Mouse (Mus musculus) forebrain, embryonic 12.5 days (tissue): ENCODE measurements around the gene Hist1h2ak. TPM values are rescaled to one million over a fixed set of nuclear protein-coding genes. Genes with fewer than 3 reads are reported as not detected.
A peak's percentile ranks its signal among the peaks of the same experiment; 100 is the strongest.

Experiments used
- ATAC-seq: fragments of 200-750 bp; cut with Nextera tagmentation; 2 replicates; pipeline ENCODE4 v1.8.0; 2017; ENCODE audit warnings: moderate TSS enrichment; ENCODE audit not compliant: low FRiP score
- H3K27ac ChIP-seq: fragments of 300-500 bp; sonication (generic); 2 replicates; pipeline ENCODE4 v1.5.1; 2016; ENCODE audit warnings: mild to moderate bottlenecking
- H3K27me3 ChIP-seq: fragments of 300-500 bp; sonication (generic); 2 replicates; pipeline ENCODE4 v1.6.1; 2016; ENCODE audit warnings: mild to moderate bottlenecking
- H3K36me3 ChIP-seq: fragments of 300-500 bp; sonication (generic); replicated peaks from 2 replicates; pipeline ENCODE4 v1.6.1; 2016; ENCODE audit warnings: mild to moderate bottlenecking
- H3K4me1 ChIP-seq: fragments of 300-500 bp; sonication (generic); 2 replicates; pipeline ENCODE4 v1.6.1; 2016
- H3K4me2 ChIP-seq: fragments of 300-500 bp; sonication (generic); 2 replicates; pipeline ENCODE4 v1.6.1; 2016; ENCODE audit warnings: mild to moderate bottlenecking, moderate library complexity
- H3K4me3 ChIP-seq: fragments of 300-500 bp; sonication (generic); replicated peaks from 2 replicates; pipeline ENCODE4 v1.5.1; 2016; ENCODE audit warnings: mild to moderate bottlenecking
- H3K9ac ChIP-seq: fragments of 300-500 bp; sonication (generic); 2 replicates; pipeline ENCODE4 v1.6.1; 2016; ENCODE audit warnings: mild to moderate bottlenecking
- H3K9me3 ChIP-seq: fragments of 300-500 bp; sonication (generic); 2 replicates; pipeline ENCODE4 v1.6.1; 2016
- WGBS: fragments of 180-500 bp; shearing (Covaris S2); methylation state at CpG from one replicate; pipeline ENCODE4 v1.1.7; 2016; 5-methylcytosine and 5-hydroxymethylcytosine counted together
- microRNA-seq: library from miRNA; unstranded; fragments of <30 nt; microRNA quantifications from one replicate; pipeline ENCODE4, GENCODE M21; 2017
- polyA plus RNA-seq: library from polyadenylated mRNA; unstranded; fragments of >200 nt; fragmentation: Nextera tagmentation; extraction: Ambion mirVana; gene quantifications from 2 replicates; pipeline ENCODE4 v1.2.1, GENCODE M21; 2016

The Hist1h2ak gene
- polyA plus RNA-seq, 1 experiment from 2014 or later, result 37.7 TPM

- H3K9ac ChIP-seq, result peak overlapping the region; percentile 73
- peaks cover 28% of the 10 kb centered on the region for H3K4me1 ChIP-seq
- ATAC-seq, result no peak
- peak overlapping the region; percentile 96 for H3K27ac ChIP-seq
- H3K4me2 ChIP-seq, result peak overlapping the region; percentile 67
- no peaks in the 10 kb centered on the region for H3K9me3 ChIP-seq
- 2% methylated on average over 7 of the region's 7 CpGs for WGBS
- H3K36me3 ChIP-seq, result no peaks in the 10 kb centered on the region
- no peaks in the 10 kb centered on the region for H3K27me3 ChIP-seq
- peak overlapping the region; percentile 44 for H3K4me3 ChIP-seq
These were observed 38.9 kb downstream of the Hist1h2ak start for GRCm38 (mm10) chr13:21714725-21715124.

- Histone ChIP-seq H3K9me3 (no peaks in the 10 kb centered on the region), H3K9ac (peak overlapping the region; percentile 49; the same call in 1 of the 2 replicates)
- WGBS, result 28% methylated on average over 4 of the region's 4 CpGs
These were observed 41.9 kb downstream of the Hist1h2ak start for GRCm38 (mm10) chr13:21711698-21712097.

GRCm38 (mm10) chr13:21710821-21711525, 42.7 kb downstream of the Hist1h2ak start:
- H3K4me2 ChIP-seq, result peak overlapping the region; percentile 58
- H3K27ac ChIP-seq, result peak overlapping the region; percentile 50; the same call in 1 of the 2 replicates
- peak overlapping the region; percentile 40 for H3K4me3 ChIP-seq
- H3K36me3 ChIP-seq, result no peaks in the 10 kb centered on the region
- peak overlapping the region; percentile 49 for H3K9ac ChIP-seq
- no peaks in the 10 kb centered on the region for H3K27me3 ChIP-seq
- WGBS, result 2% methylated on average over 22 of the region's 22 CpGs
- no peaks in the 10 kb centered on the region for H3K9me3 ChIP-seq
- H3K4me1 ChIP-seq, result peaks cover 14% of the 10 kb centered on the region
- ATAC-seq, result peak; percentile 82

More at GRCm38 (mm10) chr13:21711698-21712097, 41.9 kb downstream of the Hist1h2ak start:
- Histone ChIP-seq H3K27me3 (no peaks in the 10 kb centered on the region), H3K4me2 (peak overlapping the region; percentile 58), H3K36me3 (no peaks in the 10 kb centered on the region), H3K4me3 (peak overlapping the region; percentile 40), H3K27ac (0 out of 2 replicates have a peak overlapping the region, but pooled peaks have one; percentile 50), H3K4me1 (peaks cover 14% of the 10 kb centered on the region)
- no peak for ATAC-seq

- Histone ChIP-seq H3K4me3 (peak overlapping the region; percentile 55), H3K27ac (peak overlapping the region; percentile 81), H3K4me1 (peaks cover 10% of the 10 kb centered on the region), H3K4me2 (peak overlapping the region; percentile 45), H3K27me3 (no peaks in the 10 kb centered on the region), H3K9ac (peak overlapping the region; percentile 53; the same call in 1 of the 2 replicates), H3K36me3 (no peaks in the 10 kb centered on the region), H3K9me3 (no peaks in the 10 kb centered on the region)
- ATAC-seq, result peak; percentile 75
- under 1% methylated on average over 32 of the region's 32 CpGs for WGBS
These were observed 43.5 kb downstream of the Hist1h2ak start for GRCm38 (mm10) chr13:21710031-21710711.

- no peak overlapping the region for H3K4me3 ChIP-seq
- H3K4me2 ChIP-seq, result no peak overlapping the region
- WGBS, result 75% methylated on average over 4 of the region's 4 CpGs
- no peak overlapping the region for H3K27ac ChIP-seq
- no peaks in the 10 kb centered on the region for H3K9me3 ChIP-seq
- no peaks in the 10 kb centered on the region for H3K36me3 ChIP-seq
- H3K27me3 ChIP-seq, result no peaks in the 10 kb centered on the region
- no peak for ATAC-seq
- no peak overlapping the region for H3K9ac ChIP-seq
- H3K4me1 ChIP-seq, result peaks cover 5% of the 10 kb centered on the region; the same call in 1 of the 2 replicates
These were observed 47.0 kb downstream of the Hist1h2ak start for GRCm38 (mm10) chr13:21706669-21707068.

Small RNA genes lying within 50 kb of the gene (microRNA-seq; reads per million reads assigned to microRNA genes)
- gene Gm44346 (not detected), gene Gm44357 (not detected), gene Gm44367 (not detected), gene Gm44454 (not detected)

Other genes with a start within 250 kb of the Hist1h2ak start
- gene Zkscan8, start 222.7 kb downstream of the Hist1h2ak start, polyA plus RNA-seq, result 8.9 and 10.1 TPM in 2 replicates
- 0.17 and 0.22 TPM in 2 replicates for gene Olfr1366, start 211.0 kb downstream of the Hist1h2ak start, polyA plus RNA-seq
- not detected in 2 replicates for gene Olfr1535, start 193.9 kb downstream of the Hist1h2ak start, polyA plus RNA-seq
- gene Olfr1364, start 172.1 kb downstream of the Hist1h2ak start, polyA plus RNA-seq, result not detected in 2 replicates
- not detected in 2 replicates for gene Olfr1362, start 139.8 kb downstream of the Hist1h2ak start, polyA plus RNA-seq
- not detected in 2 replicates for gene Olfr11, start 111.3 kb downstream of the Hist1h2ak start, polyA plus RNA-seq
- not detected in 2 replicates for gene Olfr1361, start 90.4 kb downstream of the Hist1h2ak start, polyA plus RNA-seq
- not detected in 2 replicates for gene Olfr1360, start 76.4 kb downstream of the Hist1h2ak start, polyA plus RNA-seq
- not detected in 2 replicates for gene Olfr1359, start 55.7 kb downstream of the Hist1h2ak start, polyA plus RNA-seq
- 4.8 TPM in 1 of 2 replicates, not detected in the other for gene Hist1h2bl, start 37.7 kb downstream of the Hist1h2ak start, polyA plus RNA-seq
- 18.4 and 22.2 TPM in 2 replicates for gene Hist1h2ai, start 37.4 kb downstream of the Hist1h2ak start, polyA plus RNA-seq
- 13.8 and 14.8 TPM in 2 replicates for gene Hist1h3h, start 36.2 kb downstream of the Hist1h2ak start, polyA plus RNA-seq
- gene Hist1h2bm, start 31.8 kb downstream of the Hist1h2ak start, polyA plus RNA-seq, result 5.8 and 5.9 TPM in 2 replicates
- gene Hist1h4j, start 18.8 kb downstream of the Hist1h2ak start, polyA plus RNA-seq, result 0.74 and 0.86 TPM in 2 replicates
- 2.4 and 4.5 TPM in 2 replicates for gene Hist1h4k, start 3.3 kb downstream of the Hist1h2ak start, polyA plus RNA-seq
- 4.9 and 5.2 TPM in 2 replicates for gene Hist1h2bn, start 296 bp upstream of the Hist1h2ak start, polyA plus RNA-seq
- 44.0 and 46.6 TPM in 2 replicates for gene Hist1h1b, start 26.8 kb upstream of the Hist1h2ak start, polyA plus RNA-seq
- gene Hist1h3i, start 29.5 kb upstream of the Hist1h2ak start, polyA plus RNA-seq, result 166 and 188 TPM in 2 replicates
- 13.9 and 15.0 TPM in 2 replicates for gene Hist1h2an, start 33.4 kb upstream of the Hist1h2ak start, polyA plus RNA-seq
- 3.0 and 5.2 TPM in 2 replicates for gene Hist1h2bp, start 33.6 kb upstream of the Hist1h2ak start, polyA plus RNA-seq
- 23.9 and 32.5 TPM in 2 replicates for gene Hist1h2bq, start 56.4 kb upstream of the Hist1h2ak start, polyA plus RNA-seq
- not detected in 2 replicates for gene Hist1h2ao, start 56.6 kb upstream of the Hist1h2ak start, polyA plus RNA-seq
- not detected in 2 replicates for gene Hist1h4m, start 57.9 kb upstream of the Hist1h2ak start, polyA plus RNA-seq
- gene Hist1h4n, start 78.4 kb upstream of the Hist1h2ak start, polyA plus RNA-seq, result 12.5 and 13.8 TPM in 2 replicates
- 6,142 and 6,230 TPM in 2 replicates for gene Hist1h2ap, start 79.7 kb upstream of the Hist1h2ak start, polyA plus RNA-seq
- 24.5 and 30.9 TPM in 2 replicates for gene Hist1h2br, start 79.9 kb upstream of the Hist1h2ak start, polyA plus RNA-seq
- gene Zfp184, start 191.3 kb upstream of the Hist1h2ak start, polyA plus RNA-seq, result 24.5 and 26.7 TPM in 2 replicates
- 0.13 TPM in 1 of 2 replicates, not detected in the other for gene Pom121l2, start 227.4 kb upstream of the Hist1h2ak start, polyA plus RNA-seq